Mouse (Mus musculus) B cell, adult 2 months (primary cell): ENCODE measurements around the gene Gm9507.
"Not testable (repeated sequence)": the region's sequence is repeated elsewhere in the genome, so short reads cannot be mapped to it uniquely, and the experiment has no call there.

ENCODE experiments used
- DNase-seq, 2 experiments: peaks; one replicate each; pipeline ENCODE4 v3.0.0; 2022

Gm9507 gene

GRCm38 (mm10) chr10:77811743-77812142 is at the start of gene Gm9507:
Gene Gm9507 (minus strand): TSS chr10:77811843.
- DNase-seq, result no peak

DNA sequence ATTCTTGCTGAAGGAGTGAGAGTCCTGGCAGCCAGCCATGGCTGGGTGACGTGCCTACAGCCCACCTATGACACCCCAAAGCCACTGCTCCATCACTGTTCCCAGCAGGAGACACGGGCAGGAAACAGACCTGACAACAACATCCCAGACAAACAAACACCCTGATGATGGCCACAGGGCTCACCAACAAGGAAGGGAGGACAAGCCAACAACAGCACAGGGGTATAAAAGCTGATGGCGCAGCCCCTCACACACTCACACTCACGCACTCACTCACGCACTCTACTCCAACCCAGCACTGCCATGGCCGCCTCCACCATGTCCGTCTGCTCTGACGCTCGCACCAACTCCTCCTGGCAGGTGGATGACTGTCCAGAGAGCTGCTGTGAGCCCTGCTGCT is 40.9 kb upstream of the Gm9507 start, which contains the start of gene Gm10318:
Gene Gm10318 (plus strand): TSS at position 301 of the 400 bp plus-strand sequence.
- no peak for DNase-seq

DNA sequence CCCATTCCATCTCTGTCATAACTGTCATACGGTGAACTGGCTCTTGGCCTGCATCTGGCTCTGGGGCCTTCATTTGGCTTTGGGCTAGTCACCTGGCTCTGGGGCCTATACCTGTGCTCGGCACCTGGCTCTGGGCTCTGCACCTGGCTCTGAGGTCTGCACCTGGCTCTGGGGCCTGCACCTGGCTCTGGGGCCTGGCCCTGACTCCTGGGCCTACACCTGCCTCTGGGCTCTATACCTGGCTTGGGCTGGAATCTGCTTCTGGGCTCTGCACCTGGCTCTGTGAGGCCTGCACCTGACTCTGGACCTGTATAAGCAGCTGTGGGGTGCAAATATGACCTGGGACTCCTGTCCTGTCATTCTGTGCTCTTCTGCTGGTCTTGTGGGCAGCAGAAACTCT is 35.9 kb upstream of the Gm9507 start:
- no peak for DNase-seq

DNA sequence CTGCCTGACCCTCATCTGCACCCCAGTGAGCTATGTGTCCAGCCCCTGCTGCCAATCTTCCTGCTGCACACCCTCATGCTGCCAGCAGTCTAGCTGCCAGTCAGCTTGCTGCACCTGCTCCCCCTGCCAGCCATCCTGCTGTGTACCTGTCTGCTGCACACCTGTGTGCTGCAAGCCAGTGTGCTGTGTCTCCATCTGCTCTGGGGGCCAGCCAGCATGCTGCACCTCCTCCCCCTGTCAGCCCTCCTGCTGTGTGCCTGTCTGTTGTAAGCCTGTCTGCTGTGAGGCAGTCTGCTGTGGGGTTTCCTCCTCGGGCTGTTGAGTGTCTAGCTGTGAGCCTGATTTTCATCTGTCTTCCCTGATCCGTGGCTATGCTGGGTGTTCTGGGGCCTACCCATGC is 35.3 kb upstream of the Gm9507 start:
- no peak for DNase-seq

- DNase-seq, result no peak
Measured at GRCm38 (mm10) chr10:77846503-77846902, 34.9 kb upstream of the Gm9507 start, which contains the start of gene Gm36176. Gene Gm36176 (plus strand): TSS chr10:77846803.

DNA sequence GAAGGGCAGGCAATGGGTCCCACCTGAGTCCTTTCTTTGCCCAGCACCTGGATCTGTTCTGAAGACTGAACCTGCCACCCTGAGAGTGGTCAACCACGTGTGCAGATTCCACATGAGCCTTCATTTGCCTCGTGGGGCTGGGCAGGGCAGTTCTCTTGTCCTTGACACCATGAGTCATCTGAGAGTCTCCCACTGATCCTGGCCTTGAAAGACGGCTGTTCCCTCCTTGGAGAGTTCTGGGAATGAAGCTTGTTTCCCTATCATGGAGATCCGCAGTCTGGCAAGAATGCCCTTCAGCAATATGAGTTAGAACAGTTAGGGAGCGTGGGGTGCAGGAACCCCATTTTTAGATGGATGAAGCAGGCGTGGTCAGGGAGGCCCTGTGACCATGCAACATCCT is 27.4 kb upstream of the Gm9507 start:
- DNase-seq, result no peak

GRCm38 (mm10) chr10:77835647-77836046 is 24.0 kb upstream of the Gm9507 start, which contains the start of gene Krtap10-10:
Gene Krtap10-10 (plus strand): TSS chr10:77835947.
- no peak for DNase-seq

DNA sequence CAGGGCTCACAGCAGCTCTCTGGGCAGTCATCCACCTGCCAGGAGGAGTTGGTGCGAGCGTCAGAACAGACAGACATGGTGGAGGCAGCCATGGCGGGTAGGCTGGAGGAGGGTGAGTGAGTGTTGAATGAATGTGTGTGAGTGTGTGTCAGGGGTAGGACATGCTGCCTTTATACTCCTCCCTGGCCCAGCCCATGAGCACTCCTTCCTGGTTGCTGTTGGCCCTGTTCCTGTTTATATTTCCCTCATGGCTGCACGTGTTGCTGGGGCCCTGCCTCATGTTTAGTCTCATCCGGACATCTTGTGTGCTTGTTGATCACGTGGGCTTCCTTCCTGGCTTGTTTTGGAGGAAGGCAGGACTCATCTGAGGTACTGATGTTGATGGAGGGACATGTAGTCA is 15.3 kb upstream of the Gm9507 start, which contains the start of gene Krtap10-4:
Gene Krtap10-4 (minus strand): TSS at position 145 of the 400 bp plus-strand sequence.
- DNase-seq, result no peak

DNA sequence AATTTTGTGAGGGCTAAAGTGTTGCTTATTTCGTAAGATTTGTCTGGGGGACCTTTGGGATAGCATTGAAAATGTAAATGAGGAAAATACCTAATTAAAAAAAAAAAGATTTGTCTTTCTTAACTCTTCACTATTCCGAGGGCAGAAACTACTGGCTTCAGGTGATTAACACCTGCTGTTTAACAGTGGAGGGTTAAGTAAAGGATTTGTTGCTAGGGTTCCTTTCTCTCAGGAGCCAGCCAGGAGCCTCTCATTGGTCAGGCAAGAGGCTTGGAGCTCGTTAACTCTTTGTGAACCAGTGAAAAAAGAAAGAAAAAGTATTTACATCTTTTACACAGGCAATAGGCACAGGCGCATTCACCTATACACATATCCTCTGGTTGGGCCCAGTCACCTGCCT is 7.6 kb upstream of the Gm9507 start:
- no peak for DNase-seq

DNA sequence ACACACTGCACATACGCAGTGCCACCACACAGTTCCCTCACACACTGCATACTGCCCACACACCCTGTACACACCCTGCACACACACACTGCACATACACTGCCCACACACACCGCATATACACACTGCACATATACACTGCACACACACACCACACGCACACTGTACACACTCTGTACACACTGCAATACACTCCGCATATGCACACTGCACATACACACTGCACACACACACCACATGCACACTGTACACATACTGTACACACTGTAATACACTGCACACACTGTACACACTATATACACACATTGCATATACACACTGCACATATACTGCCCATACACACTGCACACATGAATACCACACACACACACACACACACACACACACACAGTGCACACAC is 6.9 kb upstream of the Gm9507 start:
- no peak for DNase-seq

- DNase-seq, result peak; percentile 64 to 65
Measured at GRCm38 (mm10) chr10:77815514-77815913, 3.9 kb upstream of the Gm9507 start.

GRCm38 (mm10) chr10:77814382-77814781 is 2.7 kb upstream of the Gm9507 start, which contains the start of gene Gm2696:
Gene Gm2696 (plus strand): TSS chr10:77814682.
- DNase-seq, result no peak

DNA sequence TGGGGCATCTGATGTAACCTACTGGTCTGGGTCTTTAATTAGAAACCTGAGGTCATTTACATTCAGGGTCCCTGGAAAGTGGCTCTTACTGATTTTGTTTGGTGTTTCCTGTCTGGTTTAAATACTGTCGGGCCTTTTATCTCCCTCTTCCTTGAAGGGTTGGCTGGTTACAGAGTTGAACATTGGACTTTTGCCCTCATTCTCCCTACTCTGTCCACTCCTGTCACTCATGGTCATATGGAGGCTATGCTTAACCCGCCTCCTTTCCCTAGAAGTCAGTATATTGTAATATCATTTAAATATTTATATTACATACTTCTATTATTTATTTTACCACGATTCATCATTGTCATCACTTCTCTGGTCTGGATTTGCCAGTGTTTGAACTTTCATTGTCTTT is 7.5 kb downstream of the Gm9507 start:
- no peak for DNase-seq

DNA sequence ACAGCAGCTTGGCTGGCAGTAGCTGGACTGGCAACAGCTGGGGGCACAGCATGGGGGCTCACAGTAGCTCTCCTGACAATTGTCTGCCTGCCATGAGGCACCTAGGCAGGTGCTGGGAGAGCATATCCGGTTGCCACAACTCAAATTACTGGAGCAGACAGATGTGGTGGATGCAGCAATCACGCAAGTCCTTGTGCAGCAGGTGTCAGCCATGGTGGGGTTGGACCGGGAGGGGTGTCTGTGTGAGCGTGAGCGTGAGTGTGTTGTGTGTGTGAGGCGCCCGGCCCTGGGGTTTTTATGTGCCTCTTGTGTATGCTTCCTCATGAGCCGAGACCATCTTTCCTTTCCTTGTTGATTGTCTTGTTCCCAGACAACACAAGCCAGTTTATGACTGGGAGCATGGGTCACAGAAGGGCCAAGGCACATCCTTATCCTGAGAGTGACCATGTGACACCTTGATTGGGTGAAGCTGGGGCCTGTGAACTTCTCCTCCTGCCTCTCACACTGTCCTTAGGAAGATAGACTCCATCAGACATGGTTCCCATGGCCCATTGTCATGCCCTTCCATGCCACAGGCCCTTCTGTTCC is 12.6 kb downstream of the Gm9507 start, which contains the start of gene Gm19668:
Gene Gm19668 (minus strand): TSS at position 213 of the 588 bp plus-strand sequence.
- no peak for DNase-seq

- not testable (repeated sequence) for DNase-seq
Measured at GRCm38 (mm10) chr10:77798164-77798920, 13.3 kb downstream of the Gm9507 start.

DNA sequence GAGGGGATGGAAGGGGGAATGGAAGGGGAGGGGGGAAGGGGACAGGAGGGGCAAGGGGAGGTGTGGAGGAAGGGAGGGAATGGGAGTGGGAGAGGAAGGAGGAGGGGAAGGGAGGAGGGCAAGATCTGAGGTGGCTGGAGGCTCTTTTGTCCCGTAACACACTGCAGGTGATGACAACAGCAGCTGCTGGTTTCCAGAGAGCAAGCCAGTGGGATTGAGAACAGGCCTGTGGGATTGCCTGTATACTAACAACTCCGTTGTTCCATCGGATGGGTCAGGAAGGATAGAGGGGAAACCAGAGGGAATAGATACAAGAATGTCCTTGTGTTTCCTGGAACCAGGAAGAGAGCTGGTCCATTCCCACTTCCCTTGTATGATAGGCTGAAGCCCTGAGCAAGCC is 14.0 kb downstream of the Gm9507 start:
- DNase-seq, result no peak

GRCm38 (mm10) chr10:77794976-77795375 is 16.7 kb downstream of the Gm9507 start, which contains the start of gene Gm9639:
Gene Gm9639 (minus strand): TSS chr10:77795076.
- no peak for DNase-seq

DNA sequence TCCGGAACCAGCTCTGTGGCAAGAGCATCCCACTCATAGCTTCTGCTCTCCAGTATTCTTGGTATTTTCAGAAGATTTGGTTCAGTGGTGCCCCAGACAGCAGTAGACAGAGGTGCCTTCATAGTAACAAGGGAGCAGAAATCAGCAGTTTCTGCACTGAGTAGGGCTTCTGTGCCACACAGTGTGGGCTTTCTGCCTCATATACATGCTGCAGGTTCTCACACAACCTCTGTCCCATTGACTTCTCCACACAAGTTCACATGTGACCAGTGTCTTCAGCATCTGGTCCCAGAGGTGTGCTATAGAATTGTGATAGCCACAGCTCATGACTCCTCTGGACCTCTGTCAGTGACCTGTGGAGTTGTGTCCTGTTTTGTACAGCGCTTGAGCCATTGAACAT is 23.0 kb downstream of the Gm9507 start:
- no peak for DNase-seq

- not testable (repeated sequence) for DNase-seq
Measured at GRCm38 (mm10) chr10:77787876-77788275, 23.8 kb downstream of the Gm9507 start, which contains the start of gene Gm7137. Gene Gm7137 (minus strand): TSS chr10:77788200.

GRCm38 (mm10) chr10:77783396-77783795 is 28.2 kb downstream of the Gm9507 start:
- not testable (repeated sequence) for DNase-seq

DNA sequence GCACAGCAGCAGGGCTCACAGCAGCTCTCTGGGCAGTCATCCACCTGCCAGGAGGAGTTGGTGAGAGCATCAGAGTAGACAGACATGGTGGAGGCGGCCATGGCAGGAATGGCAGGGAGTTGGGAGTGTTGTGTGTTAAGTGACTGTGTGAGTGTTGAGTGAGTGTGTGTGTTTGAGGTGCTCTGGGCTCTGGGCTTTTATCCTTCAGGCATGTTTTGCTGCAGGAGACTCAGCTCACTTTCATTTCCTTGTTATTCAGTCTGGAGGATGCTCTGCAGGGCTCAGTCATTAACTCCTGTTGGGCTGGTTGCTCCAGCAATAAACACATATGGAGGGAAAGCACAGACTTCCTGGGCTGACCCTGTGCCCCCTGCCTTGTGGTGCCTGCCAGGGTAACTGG is 29.2 kb downstream of the Gm9507 start, which contains the start of gene Gm3250:
Gene Gm3250 (minus strand): TSS at position 101 of the 400 bp plus-strand sequence.
- DNase-seq, result not testable (repeated sequence)

- DNase-seq, result not testable (repeated sequence)
Measured at GRCm38 (mm10) chr10:77776844-77777243, 34.8 kb downstream of the Gm9507 start, which contains the start of gene Gm7138. Gene Gm7138 (minus strand): TSS chr10:77776944.

DNA sequence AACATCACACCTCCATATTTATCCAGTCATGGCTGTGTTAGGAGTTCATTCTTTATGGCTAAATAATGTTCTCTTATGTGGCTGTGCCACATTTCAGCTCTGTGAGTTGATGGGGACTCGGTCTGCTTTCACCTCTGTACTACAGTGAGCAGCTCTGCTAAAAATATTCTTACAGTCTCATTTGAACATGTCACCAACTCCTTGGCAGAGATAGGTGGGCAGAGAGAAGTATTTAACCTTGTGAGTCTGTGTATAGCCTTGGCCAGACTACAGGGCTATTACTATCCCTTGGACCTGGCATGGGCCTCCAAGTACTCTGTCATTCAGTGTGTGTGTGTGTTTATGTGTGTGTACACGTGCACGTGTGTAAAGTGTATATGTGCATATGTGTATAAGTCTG is 39.5 kb downstream of the Gm9507 start:
- not testable (repeated sequence) for DNase-seq

- DNase-seq, result not testable (repeated sequence)
Measured at GRCm38 (mm10) chr10:77771225-77771624, 40.4 kb downstream of the Gm9507 start, which contains the start of gene Gm3238. Gene Gm3238 (minus strand): TSS chr10:77771325.
